ENCODE assay signal across 30 mouse cellular contexts in genomic region chr3:68719229-68719819, GRCm38 (mm10). TPM values are rescaled to one million over a fixed set of nuclear protein-coding genes. Genes with fewer than 3 reads are reported as not detected.
DNase-seq lines count a peak whose midpoint lies in the region; ATAC-seq and TF ChIP-seq lines count a peak whose summit lies in the region.
"Had no signal": no experiment of that assay in that cellular context is flagged by ENCODE, and none has a peak within 500 bp of the region (broad histone marks: within the 10 kb centered on the region; RNA-seq: fewer than 3 reads in every experiment).

No protein-coding gene starts in this region.

- DNase-seq in kidney, postnatal 25 days: no peak
- DNase-seq in kidney, postnatal 0 days (ENCODE audit: low spot score): peak; percentile 57
- DNase-seq in kidney, postnatal 10 days: no peak
- DNase-seq in brain, embryonic 14.5 days (ENCODE audit: low read depth): peak; percentile 12
- no peak for DNase-seq in gastrocnemius, postnatal 14 days
- DNase-seq: adrenal gland, adult 2 months; adrenal gland, postnatal 14 days; cerebellum, adult 11-12 months; cerebellum, adult 8-10 months; cerebellum, postnatal 10 days; cerebellum, postnatal 36 days; embryo, embryonic 11 days; forebrain, postnatal 0 days; gastrocnemius, adult 2 months; gastrocnemius, postnatal 25 days; heart, adult 18-20 months; heart, postnatal 10 days; heart, postnatal 36 days had no signal

- intact Hi-C loops in gastrocnemius, postnatal 14 days (cut with DNase I; ENCODE audit: low total_unique reads): loop anchor here (5.0 to 10.0 kb wide), 2 partner anchors 238 to 665 kb away; no protein-coding TSS in a partner anchor

- no peak for TF ChIP-seq POLR2A in brain, embryonic 14.5 days (IDR thresholded peaks at IDR 0.05; ENCODE audit: borderline replicate concordance, extremely low read depth, insufficient read depth, insufficient read length, poor library complexity, severe bottlenecking)

- no peaks in the 10 kb centered on the region; the same call in 1 of the 2 replicates for H3K4me1 ChIP-seq in kidney, embryonic 14.5 days (ENCODE audit: control insufficient read depth, insufficient read depth, low read length)
- H3K4me1 ChIP-seq in kidney, postnatal 0 days (replicated peaks; ENCODE audit: insufficient read depth, low read length): no peaks in the 10 kb centered on the region; the same call in 1 of the 2 replicates
- H3K4me1 ChIP-seq: embryonic facial prominence, embryonic 15.5 days; heart, embryonic 12.5 days; heart, embryonic 15.5 days; hindbrain, embryonic 10.5 days had no signal

- H3K4me3 ChIP-seq in kidney, embryonic 14.5 days (ENCODE audit: low read length): no peak overlapping the region
- no peak overlapping the region for H3K4me3 ChIP-seq in kidney, postnatal 0 days (replicated peaks; ENCODE audit: low read depth, low read length)
- H3K4me3 ChIP-seq: embryonic facial prominence, embryonic 15.5 days; gastrocnemius, adult 2 months; heart, embryonic 12.5 days; heart, embryonic 15.5 days; hindbrain, embryonic 10.5 days; hindbrain, embryonic 13.5 days had no signal

- no peaks in the 10 kb centered on the region for H3K9me3 ChIP-seq in kidney, embryonic 14.5 days (ENCODE audit: control insufficient read depth, low read length)
- no peaks in the 10 kb centered on the region for H3K9me3 ChIP-seq in kidney, postnatal 0 days (replicated peaks; ENCODE audit: low read length)
- H3K9me3 ChIP-seq: embryonic facial prominence, embryonic 15.5 days; heart, embryonic 12.5 days; heart, embryonic 15.5 days; hindbrain, embryonic 10.5 days; hindbrain, embryonic 13.5 days had no signal

- TF ChIP-seq CTCF in kidney, postnatal 0 days (IDR thresholded peaks at IDR 0.05; ENCODE audit: low read depth): no peak
- no peak for TF ChIP-seq CTCF in brain, embryonic 14.5 days (IDR thresholded peaks at IDR 0.05; ENCODE audit: borderline replicate concordance, extremely low read depth, insufficient read depth, insufficient read length)

- no peaks in the 10 kb centered on the region for H3K36me3 ChIP-seq in kidney, embryonic 14.5 days (ENCODE audit: control insufficient read depth, insufficient read depth, low read length)
- no peaks in the 10 kb centered on the region for H3K36me3 ChIP-seq in kidney, postnatal 0 days (ENCODE audit: insufficient read depth, low read length)
- H3K36me3 ChIP-seq: embryonic facial prominence, embryonic 15.5 days; heart, embryonic 12.5 days; heart, embryonic 15.5 days; hindbrain, embryonic 10.5 days; hindbrain, embryonic 13.5 days had no signal

- peak overlapping the region; percentile 68; the same call in 1 of the 2 replicates for H3K27ac ChIP-seq in kidney, embryonic 14.5 days (ENCODE audit: low read depth, low read length)
- H3K27ac ChIP-seq in kidney, postnatal 0 days: peak overlapping the region; percentile 27; the same call in 1 of the 2 replicates
- H3K27ac ChIP-seq: embryonic facial prominence, embryonic 15.5 days; gastrocnemius, adult 2 months; heart, embryonic 15.5 days; hindbrain, embryonic 10.5 days; hindbrain, embryonic 13.5 days; hindbrain, postnatal 0 days had no signal

- H3K27me3 ChIP-seq in kidney, embryonic 14.5 days (ENCODE audit: control insufficient read depth, insufficient read depth, low read length): no peaks in the 10 kb centered on the region
- no peaks in the 10 kb centered on the region for H3K27me3 ChIP-seq in kidney, postnatal 0 days (ENCODE audit: insufficient read depth, low read length)
- H3K27me3 ChIP-seq: embryonic facial prominence, embryonic 15.5 days; heart, embryonic 12.5 days; heart, embryonic 15.5 days; hindbrain, embryonic 13.5 days had no signal

- 27% methylated on average over 8 of the region's 8 CpGs for WGBS in kidney, embryonic 14.5 days
- WGBS in kidney, postnatal 0 days: 30% methylated on average over 8 of the region's 8 CpGs

- H3K9ac ChIP-seq in kidney, embryonic 14.5 days (ENCODE audit: low read depth, low read length): no peak overlapping the region
- H3K9ac ChIP-seq in kidney, postnatal 0 days (ENCODE audit: low read depth, low read length): no peak overlapping the region
- H3K9ac ChIP-seq: embryonic facial prominence, embryonic 15.5 days; forebrain, postnatal 0 days; heart, embryonic 12.5 days; heart, embryonic 15.5 days; hindbrain, embryonic 13.5 days had no signal

- H3K4me2 ChIP-seq in kidney, embryonic 14.5 days (replicated peaks; ENCODE audit: low read depth, low read length): no peak overlapping the region
- H3K4me2 ChIP-seq in kidney, postnatal 0 days (ENCODE audit: low read length): no peak overlapping the region
- H3K4me2 ChIP-seq: embryonic facial prominence, embryonic 15.5 days; heart, embryonic 12.5 days; heart, embryonic 15.5 days; hindbrain, embryonic 13.5 days had no signal

- peak; percentile 79 for ATAC-seq in kidney, embryonic 14.5 days (ENCODE audit: low FRiP score, low TSS enrichment)
- peak; percentile 52 for ATAC-seq in kidney, postnatal 0 days (replicated peaks; ENCODE audit: low FRiP score, low read depth)
- ATAC-seq: CD4-positive, CD25-positive, alpha-beta regulatory T cell, adult 4 months; forebrain, postnatal 0 days; inflammation-experienced regulatory T-cells, adult 6 months had no signal

RNA-seq across cellular contexts. Expression of gene Il12a, which starts 28.9 kb away (rescaled TPM):
- polyA plus RNA-seq in kidney, embryonic 14.5 days (2014; fragmentation: Nextera tagmentation; extraction: Ambion mirVana): 0.20 and 0.47 TPM in 2 replicates
- 0.14 and 0.72 TPM in 2 replicates for polyA plus RNA-seq in kidney, postnatal 0 days (2015; fragmentation: Nextera tagmentation; extraction: Ambion mirVana)
- polyA plus RNA-seq in brain, embryonic 14.5 days (2012; rRNA removed): not detected in 2 replicates
- total RNA-seq in gastrocnemius, postnatal 14 days (2021): 1 to 10 TPM; 3.4 to 4.1 TPM
- total RNA-seq: forebrain, postnatal 0 days; hindbrain, postnatal 0 days; MEL had no signal
- polyA plus RNA-seq: adrenal gland, adult 2 months; embryonic facial prominence, embryonic 11.5 days; forebrain, postnatal 0 days; gonadal fat pad, adult 2 months; heart, embryonic 15.5 days; hindbrain, embryonic 13.5 days had no signal

Comparison
In these comparisons a context has a peak if more than half of its experiments do, and no peak if none do; other contexts are left out.
1. DNase-seq: peak in kidney, postnatal 0 days (single experiment) and brain, embryonic 14.5 days (single experiment); none in kidney, postnatal 25 days (0 of 2), kidney, postnatal 10 days (single experiment) and gastrocnemius, postnatal 14 days (single experiment).